Mouse (Mus musculus) testis, adult 2 months (tissue): Measurements from ENCODE around the gene 4930558K02Rik.

Experiments
- CTCF ChIP-seq: fragments of 200-500 bp; IDR thresholded peaks from 2 replicates; pipeline ENCODE4 v1.5.1; 2012; ENCODE audit warnings: low read depth, mild to moderate bottlenecking, inconsistent platforms, low read length, moderate library complexity; ENCODE audit not compliant: control insufficient read depth, insufficient read depth, insufficient replicate concordance
- POLR2A ChIP-seq: fragments of 200-500 bp; IDR thresholded peaks from 2 replicates; pipeline ENCODE4 v1.6.1; 2012; ENCODE audit warnings: low read depth, mild to moderate bottlenecking, inconsistent platforms, low read length, moderate library complexity; ENCODE audit not compliant: control insufficient read depth

DNA sequence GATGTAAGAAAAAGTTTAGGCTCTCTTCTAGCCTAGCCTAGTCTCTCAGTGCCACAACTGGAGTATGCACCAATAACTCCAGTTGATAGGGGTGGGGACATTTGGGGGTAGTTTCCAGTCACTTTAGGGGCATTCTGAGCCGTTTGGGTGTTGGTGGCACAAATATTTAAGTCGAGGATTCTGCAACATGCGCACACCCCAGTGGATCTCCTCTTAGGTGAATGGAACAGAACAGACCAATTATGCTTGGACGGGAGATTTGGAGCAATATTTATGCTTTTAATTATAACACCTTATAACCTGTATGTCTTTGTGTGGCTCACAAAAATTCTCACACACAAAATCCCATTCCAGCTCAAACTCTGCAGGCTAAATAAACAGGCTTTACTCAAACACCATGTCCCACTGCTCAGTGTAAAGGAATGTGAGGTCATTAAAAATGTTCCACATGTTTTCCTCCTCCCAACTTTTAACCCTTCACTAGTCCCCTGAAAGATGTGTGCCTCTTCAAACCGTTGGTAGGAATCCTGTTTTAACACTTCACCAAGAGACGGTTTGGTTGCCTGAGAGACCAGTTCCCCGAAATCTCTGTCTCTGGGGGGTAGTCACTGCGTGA lies 35.9 kb upstream of the 4930558K02Rik start:
- TF ChIP-seq CTCF = no peak
- TF ChIP-seq POLR2A = no peak
